Mouse (Mus musculus): ENCODE results near the gene Gm3285.

The Gm3285 gene

GRCm38 (mm10) chr10:77861675-77862074 is at the start of gene Gm3285:
TSS of gene Gm3285 (plus strand) at chr10:77861975.
- ATAC-seq (ENCODE audit: insufficient number of reproducible peaks, low FRiP score, low TSS enrichment) = no peak

GRCm38 (mm10) chr10:77814382-77814781 is 47.4 kb upstream of the Gm3285 start, which contains the start of gene Gm2696:
TSS of gene Gm2696 (plus strand) at chr10:77814682.
- no peak for ATAC-seq (ENCODE audit: insufficient number of reproducible peaks, low FRiP score, low TSS enrichment)

DNA sequence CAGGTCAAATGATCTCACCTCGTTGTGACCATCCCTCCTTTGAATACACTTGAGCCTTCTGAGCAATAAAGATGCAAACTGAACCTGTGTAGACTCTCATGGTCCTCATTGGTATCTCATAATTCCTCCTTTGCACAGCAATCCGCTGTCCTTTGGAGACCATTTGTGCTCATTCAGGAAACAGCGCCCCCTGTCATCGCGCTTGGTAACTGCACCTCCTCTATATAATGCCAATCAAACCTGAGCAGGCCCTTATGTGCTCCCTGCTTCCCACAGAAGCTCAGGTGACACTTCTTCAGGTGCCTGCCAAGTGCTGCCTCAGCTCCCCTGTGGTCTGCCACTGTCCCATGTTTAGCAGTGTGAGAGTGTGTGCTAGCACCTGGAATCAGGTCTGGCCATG is 46.3 kb upstream of the Gm3285 start:
- ATAC-seq (ENCODE audit: insufficient number of reproducible peaks, low FRiP score, low TSS enrichment) = no peak

GRCm38 (mm10) chr10:77818523-77818922 is 43.3 kb upstream of the Gm3285 start:
- ATAC-seq (ENCODE audit: insufficient number of reproducible peaks, low FRiP score, low TSS enrichment) = no peak

DNA sequence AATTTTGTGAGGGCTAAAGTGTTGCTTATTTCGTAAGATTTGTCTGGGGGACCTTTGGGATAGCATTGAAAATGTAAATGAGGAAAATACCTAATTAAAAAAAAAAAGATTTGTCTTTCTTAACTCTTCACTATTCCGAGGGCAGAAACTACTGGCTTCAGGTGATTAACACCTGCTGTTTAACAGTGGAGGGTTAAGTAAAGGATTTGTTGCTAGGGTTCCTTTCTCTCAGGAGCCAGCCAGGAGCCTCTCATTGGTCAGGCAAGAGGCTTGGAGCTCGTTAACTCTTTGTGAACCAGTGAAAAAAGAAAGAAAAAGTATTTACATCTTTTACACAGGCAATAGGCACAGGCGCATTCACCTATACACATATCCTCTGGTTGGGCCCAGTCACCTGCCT is 42.6 kb upstream of the Gm3285 start:
- no peak for ATAC-seq (ENCODE audit: insufficient number of reproducible peaks, low FRiP score, low TSS enrichment)

DNA sequence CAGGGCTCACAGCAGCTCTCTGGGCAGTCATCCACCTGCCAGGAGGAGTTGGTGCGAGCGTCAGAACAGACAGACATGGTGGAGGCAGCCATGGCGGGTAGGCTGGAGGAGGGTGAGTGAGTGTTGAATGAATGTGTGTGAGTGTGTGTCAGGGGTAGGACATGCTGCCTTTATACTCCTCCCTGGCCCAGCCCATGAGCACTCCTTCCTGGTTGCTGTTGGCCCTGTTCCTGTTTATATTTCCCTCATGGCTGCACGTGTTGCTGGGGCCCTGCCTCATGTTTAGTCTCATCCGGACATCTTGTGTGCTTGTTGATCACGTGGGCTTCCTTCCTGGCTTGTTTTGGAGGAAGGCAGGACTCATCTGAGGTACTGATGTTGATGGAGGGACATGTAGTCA is 34.8 kb upstream of the Gm3285 start, which contains the start of gene Krtap10-4:
Krtap10-4 (minus strand) TSS at position 145 of the 400 bp plus-strand sequence.
- ATAC-seq (ENCODE audit: insufficient number of reproducible peaks, low FRiP score, low TSS enrichment) = no peak

DNA sequence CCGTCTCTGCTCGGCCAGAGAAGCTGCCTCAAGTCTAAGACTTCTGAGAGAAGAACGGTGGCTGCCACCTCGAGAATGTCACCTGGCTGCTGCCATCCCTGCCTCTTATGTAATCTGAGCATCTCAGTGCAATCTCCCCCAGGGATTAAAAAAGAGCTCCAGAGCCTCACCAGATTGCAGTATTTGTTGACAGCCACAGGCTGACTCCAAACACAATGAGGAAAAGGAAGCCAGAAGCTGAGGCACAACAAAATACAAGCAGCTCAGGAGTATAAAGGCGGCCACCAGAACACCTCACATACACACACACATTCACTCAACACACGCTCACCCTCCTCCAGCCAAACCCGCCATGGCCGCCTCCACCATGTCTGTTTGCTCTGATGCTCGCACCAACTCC is 26.1 kb upstream of the Gm3285 start, which contains the start of gene Krtap10-10:
Krtap10-10 (plus strand) TSS at position 301 of the 400 bp plus-strand sequence.
- no peak for ATAC-seq (ENCODE audit: insufficient number of reproducible peaks, low FRiP score, low TSS enrichment)

DNA sequence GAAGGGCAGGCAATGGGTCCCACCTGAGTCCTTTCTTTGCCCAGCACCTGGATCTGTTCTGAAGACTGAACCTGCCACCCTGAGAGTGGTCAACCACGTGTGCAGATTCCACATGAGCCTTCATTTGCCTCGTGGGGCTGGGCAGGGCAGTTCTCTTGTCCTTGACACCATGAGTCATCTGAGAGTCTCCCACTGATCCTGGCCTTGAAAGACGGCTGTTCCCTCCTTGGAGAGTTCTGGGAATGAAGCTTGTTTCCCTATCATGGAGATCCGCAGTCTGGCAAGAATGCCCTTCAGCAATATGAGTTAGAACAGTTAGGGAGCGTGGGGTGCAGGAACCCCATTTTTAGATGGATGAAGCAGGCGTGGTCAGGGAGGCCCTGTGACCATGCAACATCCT is 22.8 kb upstream of the Gm3285 start:
- no peak for ATAC-seq (ENCODE audit: insufficient number of reproducible peaks, low FRiP score, low TSS enrichment)

- no peak for ATAC-seq (ENCODE audit: insufficient number of reproducible peaks, low FRiP score, low TSS enrichment)
These were observed 15.3 kb upstream of the Gm3285 start, which contains the start of gene Gm36176 for GRCm38 (mm10) chr10:77846503-77846902. TSS of gene Gm36176 (plus strand) at chr10:77846803.

DNA sequence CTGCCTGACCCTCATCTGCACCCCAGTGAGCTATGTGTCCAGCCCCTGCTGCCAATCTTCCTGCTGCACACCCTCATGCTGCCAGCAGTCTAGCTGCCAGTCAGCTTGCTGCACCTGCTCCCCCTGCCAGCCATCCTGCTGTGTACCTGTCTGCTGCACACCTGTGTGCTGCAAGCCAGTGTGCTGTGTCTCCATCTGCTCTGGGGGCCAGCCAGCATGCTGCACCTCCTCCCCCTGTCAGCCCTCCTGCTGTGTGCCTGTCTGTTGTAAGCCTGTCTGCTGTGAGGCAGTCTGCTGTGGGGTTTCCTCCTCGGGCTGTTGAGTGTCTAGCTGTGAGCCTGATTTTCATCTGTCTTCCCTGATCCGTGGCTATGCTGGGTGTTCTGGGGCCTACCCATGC is 14.8 kb upstream of the Gm3285 start:
- ATAC-seq (ENCODE audit: insufficient number of reproducible peaks, low FRiP score, low TSS enrichment) = no peak

- ATAC-seq (ENCODE audit: insufficient number of reproducible peaks, low FRiP score, low TSS enrichment) = no peak
These were observed 14.2 kb upstream of the Gm3285 start for GRCm38 (mm10) chr10:77847538-77847937.

DNA sequence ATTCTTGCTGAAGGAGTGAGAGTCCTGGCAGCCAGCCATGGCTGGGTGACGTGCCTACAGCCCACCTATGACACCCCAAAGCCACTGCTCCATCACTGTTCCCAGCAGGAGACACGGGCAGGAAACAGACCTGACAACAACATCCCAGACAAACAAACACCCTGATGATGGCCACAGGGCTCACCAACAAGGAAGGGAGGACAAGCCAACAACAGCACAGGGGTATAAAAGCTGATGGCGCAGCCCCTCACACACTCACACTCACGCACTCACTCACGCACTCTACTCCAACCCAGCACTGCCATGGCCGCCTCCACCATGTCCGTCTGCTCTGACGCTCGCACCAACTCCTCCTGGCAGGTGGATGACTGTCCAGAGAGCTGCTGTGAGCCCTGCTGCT is 9.2 kb upstream of the Gm3285 start, which contains the start of gene Gm10318:
Gm10318 (plus strand) TSS at position 301 of the 400 bp plus-strand sequence.
- no peak for ATAC-seq (ENCODE audit: insufficient number of reproducible peaks, low FRiP score, low TSS enrichment)

GRCm38 (mm10) chr10:77864067-77864761 is 2.4 kb downstream of the Gm3285 start:
- ATAC-seq (ENCODE audit: insufficient number of reproducible peaks, low FRiP score, low TSS enrichment) = peak; percentile 64

GRCm38 (mm10) chr10:77864762-77865143 is 3.0 kb downstream of the Gm3285 start:
- ATAC-seq (ENCODE audit: insufficient number of reproducible peaks, low FRiP score, low TSS enrichment) = peak; percentile 45; the same call in 1 of the 2 replicates

DNA sequence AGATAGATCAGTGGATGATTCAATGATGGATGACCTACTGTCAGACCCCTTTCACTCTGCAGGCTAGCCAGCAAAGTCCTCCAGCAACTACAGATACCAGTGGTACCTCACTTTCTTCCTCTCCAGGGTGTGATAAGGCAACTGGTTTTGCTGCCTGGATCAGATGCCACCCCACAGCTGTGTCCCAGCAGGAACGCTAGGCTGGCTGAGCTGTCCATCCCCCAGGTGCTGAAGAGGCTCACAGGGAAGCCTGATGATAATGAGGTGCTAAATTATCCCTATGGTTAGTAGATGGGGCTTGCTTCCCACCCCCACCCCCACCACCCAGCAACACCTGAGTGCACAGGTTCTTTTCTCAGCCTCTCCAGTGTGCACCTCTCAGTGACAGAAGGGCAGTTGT is 5.8 kb downstream of the Gm3285 start:
- no peak for ATAC-seq (ENCODE audit: insufficient number of reproducible peaks, low FRiP score, low TSS enrichment)

DNA sequence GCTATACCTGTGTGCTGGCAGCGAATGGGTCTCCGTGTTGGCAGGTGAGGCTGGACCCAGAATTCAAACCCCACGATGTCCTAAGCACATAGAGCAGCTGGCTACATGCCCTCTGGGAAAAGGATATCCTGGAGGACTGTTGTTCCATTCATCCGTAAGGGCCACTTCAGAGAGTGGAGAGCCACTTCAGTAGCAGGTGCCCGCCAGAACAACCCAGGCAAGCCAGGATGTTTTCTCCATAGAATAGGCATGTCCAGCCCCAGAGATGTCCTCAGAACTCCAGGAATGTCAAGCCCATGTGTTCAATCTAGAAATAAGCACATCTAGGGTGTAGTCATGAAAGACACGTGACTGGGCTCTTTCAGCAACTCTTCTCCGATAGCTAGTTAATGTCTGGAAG is 7.9 kb downstream of the Gm3285 start:
- no peak for ATAC-seq (ENCODE audit: insufficient number of reproducible peaks, low FRiP score, low TSS enrichment)

DNA sequence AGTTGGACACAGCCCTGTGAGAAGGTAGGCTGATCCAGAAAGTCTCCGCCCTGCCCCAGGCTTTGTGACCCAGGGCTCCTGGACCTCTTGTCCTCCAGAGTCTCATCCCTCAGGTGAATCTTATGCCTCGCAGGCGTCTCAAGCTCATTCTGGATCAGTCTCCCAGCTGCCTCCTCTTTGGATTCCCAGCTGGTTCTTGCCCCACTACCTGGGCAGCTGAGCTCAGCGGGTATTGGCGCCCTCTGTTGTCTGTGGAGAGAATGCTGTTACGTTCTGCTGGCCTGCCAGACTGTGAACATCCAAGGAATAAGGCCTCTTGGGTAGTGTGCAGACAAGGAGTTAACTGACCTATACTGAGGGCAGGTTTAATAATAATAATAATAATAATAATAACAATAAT is 17.2 kb downstream of the Gm3285 start:
- ATAC-seq (ENCODE audit: insufficient number of reproducible peaks, low FRiP score, low TSS enrichment) = no peak

GRCm38 (mm10) chr10:77880305-77880704 is 18.5 kb downstream of the Gm3285 start:
- no peak for ATAC-seq (ENCODE audit: insufficient number of reproducible peaks, low FRiP score, low TSS enrichment)

DNA sequence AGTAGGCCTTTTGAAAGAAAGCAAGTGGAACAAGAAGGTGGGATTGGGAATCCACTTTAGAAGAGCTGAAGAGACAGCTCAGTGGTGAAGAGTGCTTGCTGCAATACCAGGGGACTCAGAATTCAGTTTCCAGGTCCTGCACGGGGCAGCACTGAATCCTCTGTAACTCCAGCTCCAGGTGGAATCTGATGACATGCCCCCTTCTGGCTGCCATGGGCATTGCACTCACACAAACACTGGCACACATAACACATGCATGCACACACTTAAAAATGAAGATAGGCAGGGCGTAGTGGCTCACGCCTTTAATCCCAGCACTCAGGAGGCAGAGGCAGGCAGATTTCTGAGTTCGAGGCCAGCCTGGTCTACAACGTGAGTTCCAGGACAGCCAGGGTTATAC is 20.8 kb downstream of the Gm3285 start:
- ATAC-seq (ENCODE audit: insufficient number of reproducible peaks, low FRiP score, low TSS enrichment) = no peak

- ATAC-seq (ENCODE audit: insufficient number of reproducible peaks, low FRiP score, low TSS enrichment) = no peak
These were observed 24.4 kb downstream of the Gm3285 start for GRCm38 (mm10) chr10:77886007-77886747.

DNA sequence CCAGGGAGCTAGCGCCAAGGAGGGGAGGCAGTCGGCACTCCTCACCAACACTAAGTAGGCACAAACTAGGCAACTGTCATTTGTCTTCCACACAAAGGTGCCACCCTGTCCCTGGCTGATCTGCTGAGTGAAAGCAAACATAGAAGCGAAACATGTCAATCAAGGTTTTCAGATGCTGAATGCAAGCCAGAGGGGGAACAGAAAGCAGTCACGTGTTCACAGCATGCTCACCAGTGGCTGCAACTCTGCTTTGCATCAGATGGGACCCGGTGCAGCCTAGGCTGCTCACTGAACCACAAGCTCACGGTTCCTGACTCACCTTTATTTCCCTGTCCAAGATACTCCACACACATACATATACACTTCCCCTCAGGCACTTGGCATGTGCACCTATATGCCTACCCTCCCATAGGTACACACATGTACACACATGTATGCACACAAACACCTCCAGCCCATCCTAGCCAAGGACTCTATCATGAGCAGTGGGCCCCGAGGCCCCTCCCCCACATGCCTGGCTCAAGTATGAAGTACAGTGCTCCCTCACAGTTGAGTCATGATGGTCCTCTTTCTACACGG is 29.3 kb downstream of the Gm3285 start:
- ATAC-seq (ENCODE audit: insufficient number of reproducible peaks, low FRiP score, low TSS enrichment) = no peak

All from cerebellum, adult (tissue).